Mouse (Mus musculus) ZHBTc4 (cell line): ENCODE data around the gene Myf6.

Source experiments
- DNase-seq: peaks from one replicate; pipeline ENCODE4 v3.0.0-alpha.2; 2011; ENCODE audit warnings: low read depth, low spot score

Gene Myf6

DNA sequence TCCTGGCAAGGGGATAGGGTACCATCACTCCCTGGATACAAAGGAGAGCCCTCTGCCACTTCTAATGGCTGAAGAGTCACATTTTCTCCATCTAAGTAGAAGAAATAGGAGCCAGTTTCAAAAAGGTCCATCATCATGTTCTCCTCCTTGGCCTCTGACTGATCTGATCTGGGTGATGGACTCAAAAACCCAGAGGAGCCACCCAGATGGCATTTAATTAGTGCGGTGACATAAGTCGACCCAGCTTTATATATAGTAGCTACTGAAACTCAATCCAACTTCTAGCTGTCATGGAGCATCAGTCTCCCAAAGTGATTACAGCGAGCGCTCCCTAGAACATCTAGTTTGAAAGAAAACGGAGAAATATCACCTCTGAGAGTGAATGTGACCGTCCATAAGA, at the start of gene Myf6:
Gene Myf6, minus strand, starts transcription at position 170 of the 400 bp plus-strand sequence.
- DNase-seq = no peak

DNA sequence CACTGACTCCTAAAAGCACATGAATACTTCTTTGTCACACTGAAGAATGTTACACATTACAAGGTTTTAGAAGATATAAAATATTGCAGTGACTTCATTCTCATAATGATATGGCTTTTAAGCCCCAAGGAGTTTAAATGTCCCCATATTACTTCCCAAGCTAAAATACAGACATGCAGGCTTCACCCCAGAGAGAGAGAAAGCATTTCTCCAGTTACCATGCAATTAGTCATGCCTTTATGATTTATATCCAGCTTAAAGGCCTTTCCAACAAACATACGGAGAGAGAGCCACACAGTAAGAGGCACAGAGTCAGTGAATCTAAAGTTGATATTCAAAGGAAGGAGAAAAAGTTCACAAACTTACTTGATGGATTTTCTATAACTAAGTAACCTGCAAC, 48.5 kb upstream of the Myf6 start:
- no peak for DNase-seq

DNA sequence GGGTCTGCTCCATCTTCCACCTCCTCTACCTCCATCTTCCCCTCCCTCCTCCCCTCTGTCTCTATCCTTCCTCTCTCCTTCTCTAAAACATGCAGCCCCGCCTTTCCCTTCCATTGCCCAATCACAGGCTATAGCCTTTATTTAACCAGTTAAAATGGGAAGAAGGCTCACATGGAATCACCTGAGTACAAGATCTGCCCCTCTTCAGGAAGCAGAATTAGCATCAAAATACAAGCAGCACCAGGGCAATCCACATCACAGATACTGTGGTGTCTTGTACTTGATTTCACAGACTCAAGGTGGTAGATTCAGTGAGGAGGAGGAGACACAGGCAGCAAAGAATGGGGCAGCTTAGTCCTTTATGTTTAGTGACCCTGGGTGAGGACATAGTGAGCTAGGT, 34.2 kb upstream of the Myf6 start:
- DNase-seq = peak; percentile 44

DNA sequence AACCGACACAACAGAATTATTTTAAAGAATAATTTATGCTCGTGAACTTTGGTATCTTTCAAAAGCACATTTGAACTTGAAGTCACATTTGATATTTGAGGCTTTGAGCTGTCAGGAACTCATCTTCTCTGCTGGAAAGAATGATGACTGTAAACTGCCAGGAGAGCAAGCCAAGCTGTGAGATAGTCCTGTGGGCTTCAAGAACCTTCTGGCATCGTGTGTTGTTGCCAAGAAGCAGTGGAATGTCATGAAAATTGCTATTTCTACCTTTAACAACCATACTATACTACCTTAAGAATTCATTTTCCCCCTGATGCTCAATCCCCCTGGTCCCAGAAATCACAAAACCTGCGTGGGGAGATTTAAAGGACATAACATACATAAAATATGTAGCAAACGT, 24.7 kb upstream of the Myf6 start:
- DNase-seq = no peak

DNA sequence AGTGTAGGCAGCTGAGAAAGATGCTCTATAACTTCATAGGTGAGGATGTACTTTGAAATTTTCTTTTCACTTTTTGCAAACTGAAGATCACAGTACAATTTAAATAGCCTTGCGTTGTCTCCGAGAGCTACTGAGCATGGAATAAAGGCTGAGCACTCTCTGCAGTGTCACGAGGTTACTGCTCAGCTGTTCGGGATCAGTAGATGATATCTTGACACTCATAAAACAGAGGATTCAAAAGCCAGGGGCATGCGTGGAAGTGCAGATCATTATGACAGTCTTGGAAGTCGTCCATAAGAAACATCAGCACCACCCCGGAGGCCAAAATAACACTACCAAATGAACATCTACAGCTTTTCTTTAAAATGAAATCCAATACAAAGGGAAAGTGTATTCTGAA, 22.1 kb upstream of the Myf6 start:
- DNase-seq = no peak

- no peak for DNase-seq
These were observed 20.2 kb upstream of the Myf6 start for GRCm38 (mm10) chr10:107514735-107515134.

- no peak for DNase-seq
These were observed 11.9 kb upstream of the Myf6 start for GRCm38 (mm10) chr10:107506397-107506796.

DNA sequence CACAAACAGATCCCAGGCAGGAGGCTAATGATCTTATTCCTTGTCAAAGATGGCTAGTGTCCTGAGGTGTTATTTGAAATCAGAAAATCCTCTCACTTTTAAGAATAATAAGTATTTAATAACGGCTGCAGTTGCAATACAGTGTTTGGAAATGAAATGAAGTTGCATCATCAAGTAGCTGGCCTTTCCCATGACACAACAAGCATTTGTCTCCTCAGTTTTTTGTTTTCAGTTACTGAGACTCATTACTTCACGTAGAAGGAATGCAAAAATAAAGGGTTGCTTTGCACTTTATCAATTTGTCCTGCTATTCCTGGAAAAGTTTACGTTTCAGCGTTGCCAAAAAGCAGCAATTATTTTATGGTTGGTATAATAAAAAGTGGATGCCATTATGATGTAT, 8.9 kb upstream of the Myf6 start:
- DNase-seq = no peak

- DNase-seq = no peak
These were observed 7.7 kb upstream of the Myf6 start for GRCm38 (mm10) chr10:107502193-107502592.

- DNase-seq = no peak
These were observed 5.1 kb upstream of the Myf6 start for GRCm38 (mm10) chr10:107499656-107500055.

- DNase-seq = no peak
These were observed 1.9 kb upstream of the Myf6 start for GRCm38 (mm10) chr10:107496402-107496801.

- DNase-seq = peak; percentile 28
These were observed 710 bp downstream of the Myf6 start for GRCm38 (mm10) chr10:107493580-107494474.

- DNase-seq = peak; percentile 33
These were observed 1.5 kb downstream of the Myf6 start for GRCm38 (mm10) chr10:107492867-107493579.

DNA sequence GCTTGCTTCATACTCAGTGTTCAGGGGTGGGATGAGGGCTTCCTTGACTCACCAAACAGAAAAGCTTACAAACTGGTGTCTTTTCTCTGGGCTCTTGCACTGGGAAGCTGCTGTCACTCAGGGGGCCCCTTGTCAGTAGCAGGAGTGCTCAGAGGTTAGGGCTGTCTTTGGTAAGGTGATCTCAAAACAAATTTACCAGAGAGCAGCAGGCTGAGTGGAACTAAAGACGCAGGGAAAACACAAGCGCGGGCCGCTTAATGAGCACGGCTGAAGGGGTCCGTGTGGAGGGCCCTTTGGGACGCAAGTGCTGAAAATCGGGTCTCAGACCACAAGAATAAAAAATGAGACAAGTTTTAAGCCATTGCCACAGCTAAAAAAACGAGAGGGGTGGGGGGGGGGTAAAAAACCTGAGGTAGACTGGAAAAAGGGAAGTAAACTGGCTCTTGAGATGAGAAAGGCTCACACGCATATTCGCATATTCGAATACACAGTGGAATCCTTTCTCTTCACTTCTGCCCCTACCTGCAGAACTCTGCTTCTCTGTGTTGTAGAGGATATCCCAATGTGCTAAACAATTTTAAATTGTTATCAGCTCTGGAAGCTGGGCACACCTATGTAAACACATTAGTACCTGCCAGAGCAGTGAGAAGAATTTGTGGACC, 5.8 kb downstream of the Myf6 start:
- DNase-seq = peak; percentile 37

DNA sequence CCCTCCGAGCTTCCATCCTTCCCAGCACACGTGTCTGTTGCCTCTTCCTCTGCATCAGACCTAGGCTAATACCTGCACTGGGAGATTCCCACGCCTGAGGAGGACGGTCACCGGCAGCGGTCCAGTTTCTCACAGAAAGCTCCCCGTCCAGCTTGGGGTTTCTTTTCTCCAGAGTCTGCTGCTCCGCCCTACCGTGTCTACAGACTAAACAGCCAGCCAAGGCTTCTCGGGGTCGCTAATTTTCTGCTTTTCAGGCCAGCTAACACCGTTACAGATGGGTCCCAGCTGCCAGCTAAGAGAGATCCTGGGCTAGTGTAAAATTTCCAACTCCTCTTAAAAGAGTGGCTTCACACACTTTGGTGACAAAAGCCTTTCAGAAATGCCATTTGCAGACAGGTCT, 7.8 kb downstream of the Myf6 start:
- DNase-seq = no peak

- DNase-seq = no peak
These were observed 8.7 kb downstream of the Myf6 start, which contains the start of gene Myf5 for GRCm38 (mm10) chr10:107485870-107486269. Gene Myf5 (minus strand): TSS chr10:107486134.

- no peak for DNase-seq
These were observed 10.5 kb downstream of the Myf6 start for GRCm38 (mm10) chr10:107484050-107484449.

- DNase-seq = no peak
These were observed 21.0 kb downstream of the Myf6 start for GRCm38 (mm10) chr10:107473497-107473896.

- DNase-seq = no peak
These were observed 22.8 kb downstream of the Myf6 start for GRCm38 (mm10) chr10:107471712-107472111.

- DNase-seq = no peak
These were observed 26.7 kb downstream of the Myf6 start for GRCm38 (mm10) chr10:107467819-107468218.

GRCm38 (mm10) chr10:107449496-107450330, 44.8 kb downstream of the Myf6 start:
- no peak for DNase-seq
